Mouse (Mus musculus) stomach, embryonic 15.5 days (tissue): ENCODE results near the gene Tmem237. TPM values are rescaled to one million over a fixed set of nuclear protein-coding genes. Genes with fewer than 3 reads are reported as not detected.

ENCODE experiments used
- ATAC-seq: fragments of 200-750 bp; cut with Nextera tagmentation; 2 replicates; pipeline ENCODE4 v1.8.0; 2017; ENCODE audit warnings: low read depth, moderate number of reproducible peaks, moderate TSS enrichment; ENCODE audit not compliant: insufficient read depth, low FRiP score
- H3K27ac ChIP-seq: fragments of 300-500 bp; sonication (generic); 2 replicates; pipeline ENCODE4 v1.5.1; 2015; ENCODE audit warnings: mild to moderate bottlenecking, inconsistent platforms
- H3K27me3 ChIP-seq: fragments of 300-500 bp; sonication (generic); replicated peaks from 2 replicates; pipeline ENCODE4 v1.6.1; 2015; ENCODE audit warnings: inconsistent platforms
- H3K36me3 ChIP-seq: fragments of 300-500 bp; sonication (generic); 2 replicates; pipeline ENCODE4 v1.6.1; 2015; ENCODE audit warnings: inconsistent platforms
- H3K4me1 ChIP-seq: fragments of 300-500 bp; sonication (generic); 2 replicates; pipeline ENCODE4 v1.6.1; 2015; ENCODE audit warnings: inconsistent platforms
- H3K4me2 ChIP-seq: fragments of 300-500 bp; sonication (generic); 2 replicates; pipeline ENCODE4 v1.6.1; 2015; ENCODE audit warnings: mild to moderate bottlenecking, inconsistent platforms
- H3K4me3 ChIP-seq: fragments of 300-500 bp; sonication (generic); replicated peaks from 2 replicates; pipeline ENCODE4 v1.5.1; 2015; ENCODE audit warnings: inconsistent platforms
- H3K9ac ChIP-seq: fragments of 300-500 bp; sonication (generic); 2 replicates; pipeline ENCODE4 v1.6.1; 2015; ENCODE audit warnings: inconsistent platforms
- H3K9me3 ChIP-seq: fragments of 300-500 bp; sonication (generic); 2 replicates; pipeline ENCODE4 v1.6.1; 2016; ENCODE audit warnings: inconsistent platforms
- WGBS: fragments of 180-500 bp; shearing (Covaris S2); methylation state at CpG from one replicate; pipeline ENCODE4 v1.1.7; 2015; 5-methylcytosine and 5-hydroxymethylcytosine counted together
- polyA plus RNA-seq: library from polyadenylated mRNA; unstranded; fragments of >200 nt; fragmentation: Nextera tagmentation; extraction: Ambion mirVana; gene quantifications from 2 replicates; pipeline ENCODE4 v1.2.1, GENCODE M21; 2015

Gene Tmem237
- polyA plus RNA-seq, 1 experiment from 2014 or later, result 33.9 TPM

DNA sequence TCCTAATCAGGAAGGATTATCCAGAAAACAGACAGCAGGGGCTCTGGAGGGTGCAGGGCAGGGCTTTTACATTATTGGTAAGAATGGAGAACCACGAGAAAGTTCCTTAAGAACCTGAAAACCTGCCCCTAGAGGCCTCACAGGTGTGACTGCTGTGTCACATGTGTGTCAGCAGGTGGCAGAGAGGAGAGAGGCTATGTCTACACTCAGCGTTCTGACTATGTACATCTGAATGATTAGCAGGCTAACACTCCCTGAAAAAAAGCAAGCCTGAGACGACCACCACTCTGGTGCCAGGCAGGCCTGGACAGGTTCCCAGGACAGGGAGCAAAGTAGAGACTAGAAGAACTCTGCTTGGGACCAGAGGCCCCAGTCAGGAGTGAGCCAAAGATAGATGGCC lies 49.3 kb downstream of the Tmem237 start:
- 34% methylated on average over 3 of the region's 3 CpGs for WGBS
- ATAC-seq, result no peak
- Histone ChIP-seq H3K9ac (no peak overlapping the region), H3K27ac (no peak overlapping the region), H3K36me3 (no peaks in the 10 kb centered on the region), H3K4me2 (no peak overlapping the region), H3K4me3 (no peak overlapping the region), H3K4me1 (no peaks in the 10 kb centered on the region), H3K9me3 (no peaks in the 10 kb centered on the region), H3K27me3 (no peaks in the 10 kb centered on the region)

- Histone ChIP-seq H3K27me3 (no peaks in the 10 kb centered on the region), H3K27ac (no peak overlapping the region), H3K36me3 (no peaks in the 10 kb centered on the region), H3K4me1 (no peaks in the 10 kb centered on the region), H3K4me3 (no peak overlapping the region), H3K4me2 (no peak overlapping the region), H3K9me3 (no peaks in the 10 kb centered on the region), H3K9ac (no peak overlapping the region)
- WGBS, result 8% methylated on average over 3 of the region's 3 CpGs
- ATAC-seq, result no peak
These were observed 52.2 kb downstream of the Tmem237 start for GRCm38 (mm10) chr1:59067976-59068375.

DNA sequence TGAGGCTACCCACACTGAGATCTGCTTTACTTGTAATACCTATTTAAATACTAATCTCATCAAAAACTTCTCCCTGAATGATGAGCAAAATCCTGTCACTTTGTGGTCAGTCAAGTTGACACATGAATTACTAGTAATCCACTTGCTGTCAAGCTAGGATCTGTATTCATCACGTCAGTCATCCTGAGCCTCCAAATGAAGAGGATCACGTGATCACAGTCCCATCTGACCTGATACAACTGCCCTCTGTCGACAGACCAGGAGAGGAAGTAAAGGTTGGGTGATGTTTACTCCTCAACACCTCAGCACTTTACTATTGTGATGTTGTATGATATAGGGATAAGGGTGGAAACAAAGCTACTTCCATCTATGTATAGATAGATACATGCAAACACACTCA lies 56.5 kb downstream of the Tmem237 start:
- H3K36me3 ChIP-seq, result no peaks in the 10 kb centered on the region
- no peaks in the 10 kb centered on the region for H3K9me3 ChIP-seq
- no peaks in the 10 kb centered on the region for H3K4me1 ChIP-seq
- H3K4me3 ChIP-seq, result no peak overlapping the region
- H3K27ac ChIP-seq, result no peak overlapping the region
- WGBS, result 51% methylated on average over 3 of the region's 3 CpGs
- H3K4me2 ChIP-seq, result no peak overlapping the region
- no peak overlapping the region for H3K9ac ChIP-seq
- H3K27me3 ChIP-seq, result no peaks in the 10 kb centered on the region
- ATAC-seq, result no peak

DNA sequence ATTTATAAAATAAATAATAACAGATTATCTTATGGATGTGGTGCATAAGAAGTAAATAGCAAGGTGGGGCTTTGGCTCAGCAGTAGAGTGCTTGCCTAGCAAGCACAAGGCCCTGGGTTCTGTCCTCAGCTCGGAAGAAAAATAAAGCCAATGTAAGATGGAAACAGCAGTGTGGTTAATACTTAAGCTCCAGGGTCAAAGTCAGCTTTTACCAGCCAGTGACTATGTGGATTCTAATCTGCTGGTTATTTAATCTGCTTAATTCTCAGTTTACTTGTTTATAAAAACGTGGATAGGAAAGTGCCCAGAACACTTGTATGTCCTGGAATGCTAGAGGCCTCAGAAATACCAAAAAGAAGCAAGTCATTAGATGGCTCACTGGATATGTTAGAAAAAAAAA lies 63.3 kb downstream of the Tmem237 start:
- Histone ChIP-seq H3K27ac (no peak overlapping the region), H3K4me2 (no peak overlapping the region), H3K36me3 (no peaks in the 10 kb centered on the region), H3K9ac (no peak overlapping the region), H3K4me1 (no peaks in the 10 kb centered on the region), H3K27me3 (no peaks in the 10 kb centered on the region), H3K4me3 (no peak overlapping the region), H3K9me3 (no peaks in the 10 kb centered on the region)
- 52% methylated on average over 2 of the region's 2 CpGs for WGBS
- ATAC-seq, result no peak

GRCm38 (mm10) chr1:59051306-59051705 lies 68.9 kb downstream of the Tmem237 start:
- H3K4me1 ChIP-seq, result no peaks in the 10 kb centered on the region
- no peaks in the 10 kb centered on the region for H3K36me3 ChIP-seq
- H3K9me3 ChIP-seq, result no peaks in the 10 kb centered on the region
- H3K27me3 ChIP-seq, result no peaks in the 10 kb centered on the region
- no peak overlapping the region for H3K9ac ChIP-seq
- ATAC-seq, result no peak
- H3K4me2 ChIP-seq, result no peak overlapping the region
- WGBS, result 67% methylated on average over 2 of the region's 2 CpGs
- H3K4me3 ChIP-seq, result no peak overlapping the region
- H3K27ac ChIP-seq, result no peak overlapping the region

Other genes starting within 250 kb of the Tmem237 start
- 14.0 and 15.1 TPM in 2 replicates for gene Trak2, start 147.0 kb downstream of the Tmem237 start, polyA plus RNA-seq
- gene Stradb, start 146.9 kb downstream of the Tmem237 start, polyA plus RNA-seq, result 24.6 and 26.9 TPM in 2 replicates
- not detected in 2 replicates for gene C2cd6, start 25.5 kb downstream of the Tmem237 start, polyA plus RNA-seq
- gene Mpp4, start 43.0 kb upstream of the Tmem237 start, polyA plus RNA-seq, result 0.19 and 0.50 TPM in 2 replicates
- gene Als2, start 116.8 kb upstream of the Tmem237 start, polyA plus RNA-seq, result 7.2 and 8.2 TPM in 2 replicates
- gene Cdk15, start 136.5 kb upstream of the Tmem237 start, polyA plus RNA-seq, result 0.18 and 0.35 TPM in 2 replicates